Mouse (Mus musculus): ENCODE measurements at regions not wholly inside any gene's neighbourhood (a gene's known extent, or its start where the extent isn't known, plus 50 kb on each side); places are given as distances from the start of the nearest gene placed in this dataset.

DNA sequence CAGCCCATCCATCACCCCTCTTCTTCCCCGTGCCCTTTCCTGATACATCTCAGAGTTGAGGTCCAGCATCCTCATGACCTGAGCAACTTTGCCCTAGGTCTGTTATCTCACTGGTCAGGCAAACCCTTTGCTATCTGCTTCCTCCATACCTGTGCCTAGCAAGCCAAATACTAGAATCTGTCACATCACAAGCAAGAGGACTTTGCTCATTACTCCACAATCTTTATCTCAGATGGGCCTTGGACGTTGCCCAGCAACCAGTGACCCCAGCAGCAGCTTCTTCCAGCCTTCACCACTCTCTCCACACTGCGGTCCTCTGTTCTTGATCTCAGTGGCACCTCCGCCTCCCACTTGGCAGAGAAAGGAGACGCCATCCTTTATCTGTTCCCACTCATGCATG is 54.4 kb upstream of the Slc2a1 start:
- 80% methylated on average over 5 of the region's 5 CpGs for WGBS
- TF ChIP-seq POLR2A (IDR thresholded peaks at IDR 0.05; ENCODE audit: insufficient read depth, low read depth, low read length): no peak
- no peak for TF ChIP-seq CTCF (IDR thresholded peaks at IDR 0.05; ENCODE audit: insufficient read depth, low read depth, low read length)

DNA sequence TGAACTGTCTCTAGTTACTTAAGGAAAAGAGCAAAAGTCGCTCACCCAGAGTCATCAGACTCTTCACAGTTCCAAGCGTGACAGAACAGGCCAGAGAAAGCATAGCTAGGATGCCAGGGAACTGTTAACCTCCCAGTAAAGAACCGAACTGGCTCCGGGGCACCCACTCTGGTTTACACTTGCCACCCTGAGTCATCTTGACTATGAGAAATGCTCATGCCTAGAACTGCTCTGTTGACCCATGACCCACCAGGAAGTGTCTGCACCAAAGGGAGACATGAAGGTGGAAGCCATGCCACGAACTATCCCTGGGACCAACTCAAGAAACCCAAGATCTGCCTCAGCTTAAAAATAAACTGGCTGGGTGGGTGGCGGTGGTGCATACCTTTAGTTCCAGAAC is 51.3 kb upstream of the Slc2a1 start:
- TF ChIP-seq CTCF (IDR thresholded peaks at IDR 0.05; ENCODE audit: insufficient read depth, low read depth, low read length) (no peak), POLR2A (IDR thresholded peaks at IDR 0.05; ENCODE audit: insufficient read depth, low read depth, low read length) (no peak)
- no peak overlapping the region for H3K27ac ChIP-seq (ENCODE audit: insufficient read depth, low read depth, low read length)
- H3K4me3 ChIP-seq (ENCODE audit: insufficient read depth, low read depth, low read length): no peak overlapping the region
- H3K4me1 ChIP-seq (ENCODE audit: control insufficient read depth, insufficient read depth, low read length): no peaks in the 10 kb centered on the region
- WGBS: 92% methylated on average over 6 of the region's 6 CpGs

More for the DNA sequence above, 54.4 kb upstream of the Slc2a1 start:
- H3K27ac ChIP-seq (ENCODE audit: insufficient read depth, low read depth, low read length): no peak overlapping the region
- H3K4me3 ChIP-seq (ENCODE audit: insufficient read depth, low read depth, low read length): no peak overlapping the region
- H3K4me1 ChIP-seq (ENCODE audit: control insufficient read depth, insufficient read depth, low read length): no peaks in the 10 kb centered on the region

DNA sequence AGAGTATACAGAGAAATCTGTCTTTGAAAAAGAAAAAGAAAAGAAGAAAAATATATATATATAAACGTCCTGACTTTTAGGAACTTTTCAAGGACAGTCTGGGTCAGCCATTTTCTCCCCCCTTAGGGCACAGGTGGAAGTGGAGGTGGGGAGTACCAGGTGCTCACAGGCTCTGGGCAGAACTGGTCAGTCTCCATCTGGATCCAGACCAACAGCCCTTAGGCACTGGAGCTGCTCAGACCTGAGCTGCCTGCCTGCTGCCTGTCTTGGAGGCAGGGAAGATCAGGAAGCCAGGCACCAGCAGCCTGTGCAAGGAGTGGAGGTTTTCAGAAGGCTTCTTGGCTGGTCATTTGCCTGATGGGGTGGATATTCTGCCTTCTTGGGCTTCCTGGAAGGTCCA is 50.7 kb upstream of the Slc2a1 start:
- no peaks in the 10 kb centered on the region for H3K4me1 ChIP-seq (ENCODE audit: control insufficient read depth, insufficient read depth, low read length)
- H3K4me3 ChIP-seq (ENCODE audit: insufficient read depth, low read depth, low read length): no peak overlapping the region
- TF ChIP-seq POLR2A (IDR thresholded peaks at IDR 0.05; ENCODE audit: insufficient read depth, low read depth, low read length) (no peak), CTCF (IDR thresholded peaks at IDR 0.05; ENCODE audit: insufficient read depth, low read depth, low read length) (no peak)
- WGBS: 65% methylated on average over 1 of the region's 1 CpGs
- no peak overlapping the region for H3K27ac ChIP-seq (ENCODE audit: insufficient read depth, low read depth, low read length)

Measured in olfactory bulb, adult 2 months (tissue).